Mouse (Mus musculus) frontal cortex, adult 2 months (tissue): ENCODE results near the gene Pax7. TPM values are rescaled to one million over a fixed set of nuclear protein-coding genes. Genes with fewer than 3 reads are reported as not detected.

Experiments used
- DNase-seq, 2 experiments: peaks; one replicate each; pipeline ENCODE4 v3.0.0; 2022; ENCODE audit warnings: low spot score in 1 of 2; ENCODE audit errors: extremely low spot score in 1 of 2
- polyA plus RNA-seq: library from polyadenylated mRNA; depleted of rRNA; stranded (reverse); fragments of >200 nt; gene quantifications from 2 replicates; pipeline ENCODE4 v1.2.3, GENCODE M21; 2012

The Pax7 gene
- polyA plus RNA-seq, 1 experiment: 0.02 TPM

DNA sequence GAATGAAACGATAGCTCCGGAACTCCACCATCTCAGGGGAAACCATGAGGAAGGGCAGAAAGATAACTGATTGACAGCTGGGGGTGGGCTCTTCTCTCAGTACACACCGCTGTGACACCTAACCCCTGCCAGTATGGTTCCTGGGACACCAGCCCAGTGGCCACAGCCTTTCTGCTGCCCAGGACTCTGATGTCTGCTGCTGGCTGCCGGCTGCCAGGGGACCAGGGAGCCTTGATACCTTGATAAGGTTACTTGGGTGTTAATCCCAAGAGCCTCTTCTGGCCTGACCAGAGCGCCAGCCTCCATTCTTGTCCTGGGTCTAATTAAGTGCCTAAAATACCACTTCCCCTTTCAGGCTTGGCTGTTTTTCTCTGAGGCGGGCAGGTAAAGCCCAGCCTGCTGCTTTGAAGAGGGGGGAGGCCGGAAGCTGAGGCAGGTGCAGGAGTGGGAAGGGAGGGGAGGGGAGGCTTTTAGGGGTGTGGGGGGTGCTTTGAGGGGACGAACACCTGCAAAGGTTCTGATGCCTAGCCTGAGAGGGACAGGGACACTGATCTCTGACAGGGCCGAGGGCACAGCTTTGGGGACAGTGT lies 19.9 kb downstream of the Pax7 start:
- DNase-seq: no peak

DNA sequence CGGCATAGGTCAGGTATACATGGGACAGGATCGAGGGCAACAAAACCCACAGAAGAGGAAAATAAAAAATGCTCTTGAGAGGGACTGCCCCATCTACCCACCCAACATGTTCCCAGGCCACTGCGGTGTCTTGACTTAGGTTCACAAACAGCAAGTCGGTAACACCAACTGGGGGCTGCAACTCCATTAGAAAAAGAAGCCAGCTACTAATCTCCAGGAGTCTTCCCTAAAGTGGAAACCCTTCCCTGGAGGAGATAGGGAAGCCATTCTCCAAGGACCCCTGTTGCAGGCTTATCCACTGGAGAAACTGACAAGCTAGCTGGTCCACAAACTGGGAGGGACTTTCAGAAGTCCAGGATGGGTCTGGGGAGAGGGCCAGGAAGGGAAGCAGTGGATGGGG lies 21.4 kb downstream of the Pax7 start:
- DNase-seq: no peak

DNA sequence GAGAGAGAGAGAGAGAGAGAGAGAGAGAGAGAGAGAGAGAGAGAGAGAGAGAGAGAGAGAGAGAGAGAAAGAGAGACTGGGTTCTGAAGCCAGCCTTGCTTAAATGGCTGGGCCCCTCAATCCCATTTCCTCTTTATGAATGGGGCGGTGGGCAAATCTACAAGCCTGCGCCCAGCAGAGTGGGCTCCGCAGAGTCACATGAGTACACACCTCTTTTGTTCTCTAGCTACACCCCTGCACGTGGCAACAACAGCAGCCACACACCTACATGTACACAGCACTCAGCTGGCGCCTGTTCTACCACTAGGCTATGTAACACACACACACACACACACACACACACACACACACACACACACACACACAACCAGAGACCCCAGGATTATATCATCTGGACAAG lies 21.9 kb downstream of the Pax7 start:
- DNase-seq: no peak

DNA sequence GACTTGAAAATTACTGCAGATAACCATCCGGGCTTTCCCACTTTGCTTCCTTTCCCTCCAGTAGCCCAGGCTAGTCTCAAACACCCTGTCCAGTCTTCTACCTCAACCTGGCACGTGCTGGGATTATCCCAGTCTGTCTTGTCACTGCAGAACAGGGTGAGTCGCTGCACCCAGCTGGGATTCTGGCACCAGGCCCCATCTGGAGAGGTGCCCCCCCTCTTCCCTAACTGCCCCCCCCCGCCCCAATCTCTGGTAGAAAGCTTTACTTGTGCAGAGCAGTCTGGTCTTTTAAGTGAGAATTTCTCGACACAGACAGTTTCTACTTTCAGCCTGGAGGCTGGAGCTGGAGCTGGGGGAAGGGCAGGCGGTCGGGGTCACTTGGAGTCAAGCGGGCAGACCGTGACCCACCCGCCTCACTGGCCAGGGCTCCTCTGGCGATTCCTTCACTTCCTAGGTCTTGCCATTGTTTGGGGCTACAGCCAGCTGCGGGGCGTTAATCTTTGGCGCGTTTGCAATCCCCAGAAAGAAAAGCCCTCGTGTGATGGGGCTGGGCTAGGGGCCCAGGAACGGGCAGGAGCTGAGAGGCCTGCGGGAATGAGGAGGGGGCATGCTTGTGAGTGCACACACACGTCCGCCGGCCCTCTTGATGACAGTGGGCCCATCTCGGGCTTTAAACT lies 22.4 kb downstream of the Pax7 start:
- no peak for DNase-seq

DNA sequence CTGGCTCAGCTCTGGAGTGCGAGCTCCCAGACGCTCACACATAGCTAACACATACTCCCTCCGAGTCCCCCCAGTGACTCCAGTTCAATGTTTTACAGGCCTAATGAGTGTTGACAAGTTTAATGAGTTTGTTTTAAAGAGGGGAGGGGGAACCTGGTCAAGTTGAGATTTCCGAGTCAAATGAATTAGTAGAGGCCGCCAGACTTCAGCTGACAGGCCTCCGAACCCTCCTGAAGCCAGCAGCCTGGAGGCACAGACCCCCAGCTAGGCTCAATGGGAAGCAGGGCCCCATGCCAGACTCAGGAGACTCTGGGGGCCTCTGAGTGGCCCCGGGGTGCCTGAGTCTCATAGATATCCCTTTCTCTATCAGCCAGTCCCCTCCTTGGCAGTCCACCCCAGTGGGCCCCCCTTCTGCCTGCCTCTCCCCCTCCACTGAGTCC lies 23.9 kb downstream of the Pax7 start:
- no peak for DNase-seq

DNA sequence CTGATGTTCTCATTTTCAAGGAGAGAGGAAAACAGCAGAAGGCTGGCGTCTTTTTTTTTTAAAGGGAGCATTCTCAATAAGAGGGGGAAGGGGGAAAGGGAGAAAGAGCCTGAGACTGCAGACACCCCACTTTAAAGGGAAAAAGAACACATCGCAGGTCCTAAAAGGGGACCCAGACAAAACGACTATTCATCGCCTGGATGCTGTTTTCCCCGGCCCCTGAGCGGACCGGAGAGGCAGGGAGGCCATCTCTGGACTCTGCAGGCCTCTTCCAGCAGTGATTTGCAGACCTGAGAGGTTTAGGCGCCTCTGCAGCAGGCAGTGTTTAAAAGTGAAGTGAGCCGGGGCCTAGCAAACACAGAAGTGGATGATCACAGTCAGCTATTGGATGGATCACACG lies 25.5 kb downstream of the Pax7 start:
- no peak for DNase-seq

DNA sequence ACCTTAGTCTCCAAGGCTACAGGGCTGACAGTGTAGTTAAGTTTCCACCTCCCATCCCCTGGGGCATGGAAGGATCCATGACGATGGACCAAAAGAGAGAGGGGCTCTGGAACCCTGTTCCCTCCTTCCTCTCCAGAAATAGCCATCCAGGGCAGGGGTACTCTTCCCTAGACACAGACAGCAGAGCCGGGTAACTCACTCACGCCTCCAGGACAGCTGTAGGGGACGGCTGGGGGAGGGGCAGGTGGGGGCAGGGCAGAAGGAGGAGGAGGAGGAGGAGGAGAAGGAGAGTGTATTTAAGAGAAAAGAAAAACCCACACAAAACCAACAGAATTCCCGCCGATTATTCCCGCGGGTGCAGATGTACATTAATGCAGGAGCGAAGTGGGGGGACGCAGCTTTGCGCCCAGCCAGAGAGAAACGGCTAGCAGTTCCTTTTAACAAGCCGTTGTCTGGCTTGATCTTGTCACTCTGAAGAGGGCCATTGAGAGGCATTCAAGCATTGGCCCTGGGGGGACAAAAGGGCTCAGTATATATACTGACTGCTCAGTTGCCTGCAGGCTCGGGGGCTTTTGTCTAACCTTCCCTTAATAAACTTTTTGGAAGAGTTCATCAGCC lies 26.0 kb downstream of the Pax7 start:
- no peak for DNase-seq

DNA sequence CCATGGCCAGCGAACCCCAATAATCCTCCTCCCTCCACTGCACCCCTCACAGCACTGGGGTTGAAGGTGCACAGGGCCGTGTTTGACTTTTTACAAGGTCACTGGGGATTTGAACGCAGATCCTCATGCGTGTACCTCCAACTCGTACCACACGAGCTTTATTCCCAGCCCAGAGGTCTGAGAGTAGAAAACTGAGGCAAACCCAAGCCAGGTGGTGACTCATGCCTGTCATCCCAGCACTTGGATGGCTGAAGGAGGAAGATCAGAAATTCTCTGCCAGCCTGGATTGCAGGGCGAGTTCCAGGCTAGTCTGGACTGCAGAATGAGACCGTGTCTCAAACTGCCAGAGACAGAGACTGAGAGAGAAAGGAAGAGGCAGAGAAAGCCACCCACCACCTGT lies 28.4 kb downstream of the Pax7 start:
- peak in 1 of 2 experiments; percentile 26 for DNase-seq

DNA sequence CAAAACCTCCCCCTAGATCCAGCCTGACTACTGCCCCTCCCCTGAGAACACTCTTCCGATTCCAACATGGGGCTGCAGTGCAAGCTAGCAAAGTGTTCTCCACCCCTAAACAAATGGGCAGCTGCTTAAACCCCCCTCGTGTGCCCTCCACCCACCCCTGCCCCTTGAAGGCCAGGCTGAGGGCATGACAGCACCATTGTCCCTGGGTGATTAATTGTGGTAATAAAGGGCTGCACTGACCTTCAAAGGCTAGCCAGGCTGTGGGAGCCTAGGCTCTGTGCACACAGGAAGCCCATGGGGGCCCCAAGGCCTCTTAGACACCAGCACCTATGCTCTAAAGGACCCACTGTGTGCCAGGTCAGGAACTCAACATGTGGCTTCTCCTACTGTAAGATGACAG lies 29.3 kb downstream of the Pax7 start:
- DNase-seq: no peak

DNA sequence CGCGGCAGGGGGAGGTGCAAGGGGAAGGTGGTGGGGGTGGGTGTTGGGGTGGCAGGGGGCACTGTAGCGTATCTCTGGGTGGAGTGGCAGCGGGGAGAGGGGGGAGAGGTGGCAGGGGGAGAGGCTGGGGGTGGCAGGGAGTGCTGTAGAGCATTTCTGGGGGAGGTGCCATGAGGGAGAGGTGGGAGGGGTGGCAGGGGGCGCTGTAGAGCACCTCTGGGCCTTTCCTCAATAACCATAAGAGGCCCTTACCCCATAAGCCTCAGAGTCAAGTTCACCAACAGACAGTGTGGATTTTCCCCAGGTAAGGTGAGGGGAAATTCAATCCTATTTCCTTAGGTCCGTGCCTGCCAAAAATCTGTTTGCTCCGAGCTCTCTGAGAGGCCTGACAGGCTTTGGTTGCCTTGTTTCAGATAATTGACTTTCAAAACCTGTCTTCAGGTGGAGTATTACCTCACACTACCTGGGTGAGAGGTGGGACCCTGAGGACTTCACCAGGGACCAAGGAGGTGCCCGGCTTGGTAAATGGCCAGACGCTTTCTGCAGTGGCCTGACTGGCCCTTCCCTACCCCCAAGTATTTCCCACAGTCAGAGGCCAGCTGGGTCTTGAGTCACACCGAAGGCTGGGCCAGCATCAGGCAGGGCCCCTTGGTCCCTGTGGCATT lies 33.8 kb downstream of the Pax7 start:
- DNase-seq: no peak

DNA sequence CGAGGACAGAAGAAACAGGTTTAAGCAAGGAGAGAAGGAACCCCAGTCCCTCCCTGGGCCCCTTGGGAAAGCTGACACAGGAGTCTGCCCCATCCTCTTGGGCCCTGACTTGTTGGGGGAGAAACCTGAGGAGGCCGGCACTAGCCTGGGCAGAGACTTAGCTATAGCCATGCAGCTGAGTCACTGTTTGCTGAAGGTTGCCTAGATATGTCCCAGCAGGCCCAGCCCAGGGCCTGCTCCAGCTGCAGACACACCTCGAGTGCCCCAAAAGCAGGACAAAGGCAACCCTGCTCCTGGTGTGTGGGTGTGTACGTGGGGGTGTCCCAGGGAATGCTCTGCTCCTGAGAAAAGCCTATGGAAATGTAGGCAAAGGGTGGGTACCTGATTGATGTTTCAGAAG lies 36.0 kb downstream of the Pax7 start:
- no peak for DNase-seq

DNA sequence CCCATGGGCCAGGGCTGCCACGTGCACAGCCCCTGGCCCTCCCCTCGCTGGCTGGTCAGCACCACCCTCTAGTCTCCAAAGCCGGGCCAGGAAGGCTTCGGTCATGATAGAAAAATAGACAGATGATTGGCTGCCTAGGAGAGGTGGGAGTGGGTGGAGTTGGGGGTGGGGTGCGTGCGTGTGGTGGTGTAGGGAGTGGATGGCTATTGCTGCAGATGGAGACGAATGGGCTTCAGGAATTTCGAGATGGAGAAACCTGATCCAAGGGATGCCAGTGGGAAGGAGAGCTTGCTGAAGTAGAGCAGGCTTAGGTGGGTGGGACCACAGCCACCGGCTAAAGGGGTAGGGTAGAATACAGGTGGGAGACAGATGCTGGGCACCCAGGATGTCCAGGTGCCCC lies 37.2 kb downstream of the Pax7 start:
- DNase-seq: no peak

DNA sequence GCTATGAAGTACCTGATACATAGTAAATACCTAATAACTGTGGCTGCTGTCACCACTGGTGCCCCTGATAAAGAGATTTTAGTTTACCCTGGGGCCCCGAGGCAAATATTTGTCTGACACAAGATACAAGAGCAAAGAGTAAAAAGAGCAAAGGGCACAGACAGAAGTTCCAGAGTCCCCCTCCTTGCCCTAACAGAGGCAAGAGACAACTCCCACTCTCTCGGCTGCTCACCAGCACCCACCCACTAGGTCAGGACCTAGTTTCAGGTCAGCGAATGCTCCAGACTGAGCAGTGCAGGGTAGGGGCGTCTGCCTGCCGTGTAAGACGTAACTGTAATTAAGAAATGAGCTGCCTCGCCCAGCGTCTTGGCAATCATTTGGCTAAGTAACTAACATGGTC lies 42.2 kb downstream of the Pax7 start:
- DNase-seq: no peak

DNA sequence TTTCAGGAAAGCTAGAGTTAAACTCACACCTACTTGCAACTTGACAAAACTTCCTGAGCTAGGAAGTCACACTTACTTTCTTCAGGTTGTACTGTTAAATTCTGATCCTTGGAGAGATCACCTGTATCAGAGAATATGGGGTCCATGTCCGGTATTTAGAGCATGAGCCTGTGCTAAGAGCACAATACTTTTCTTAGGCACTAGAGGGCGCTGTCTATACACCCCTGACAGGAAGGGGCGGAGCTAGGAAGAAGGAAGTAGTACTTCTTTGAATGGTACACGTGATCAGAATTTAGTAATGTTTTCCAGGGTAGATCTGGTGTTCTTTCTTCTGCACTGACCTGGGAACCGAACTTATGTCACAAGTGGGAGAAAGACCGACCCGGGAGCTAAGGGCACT lies 43.6 kb downstream of the Pax7 start:
- no peak for DNase-seq

DNA sequence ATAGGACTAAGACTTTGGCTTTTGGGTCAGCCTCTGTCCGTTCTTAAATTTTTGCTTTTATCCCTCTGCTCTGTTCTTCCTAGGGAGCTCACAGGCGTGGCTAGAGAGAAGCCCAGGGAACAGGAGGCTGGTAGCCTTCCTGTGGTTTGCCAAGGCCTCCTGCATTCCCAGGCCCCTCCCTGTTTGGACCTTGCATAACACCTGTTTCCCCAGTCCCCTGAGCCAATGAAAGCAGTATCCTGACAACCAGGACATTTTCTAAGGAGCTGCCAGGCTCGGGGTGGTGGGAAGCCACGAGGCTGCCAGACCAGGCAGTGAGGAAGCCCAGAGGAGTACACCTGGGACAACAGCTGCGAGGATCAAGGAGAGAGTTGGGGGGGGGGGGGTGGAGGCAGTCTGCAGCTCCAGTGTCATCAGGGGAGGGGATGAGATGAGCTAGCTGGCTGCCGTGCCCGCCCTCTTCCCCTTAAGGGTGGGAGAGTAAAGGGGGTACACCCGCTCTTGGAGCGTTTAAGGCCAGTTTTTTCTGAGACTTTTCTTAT lies 50.3 kb downstream of the Pax7 start:
- no peak for DNase-seq

DNA sequence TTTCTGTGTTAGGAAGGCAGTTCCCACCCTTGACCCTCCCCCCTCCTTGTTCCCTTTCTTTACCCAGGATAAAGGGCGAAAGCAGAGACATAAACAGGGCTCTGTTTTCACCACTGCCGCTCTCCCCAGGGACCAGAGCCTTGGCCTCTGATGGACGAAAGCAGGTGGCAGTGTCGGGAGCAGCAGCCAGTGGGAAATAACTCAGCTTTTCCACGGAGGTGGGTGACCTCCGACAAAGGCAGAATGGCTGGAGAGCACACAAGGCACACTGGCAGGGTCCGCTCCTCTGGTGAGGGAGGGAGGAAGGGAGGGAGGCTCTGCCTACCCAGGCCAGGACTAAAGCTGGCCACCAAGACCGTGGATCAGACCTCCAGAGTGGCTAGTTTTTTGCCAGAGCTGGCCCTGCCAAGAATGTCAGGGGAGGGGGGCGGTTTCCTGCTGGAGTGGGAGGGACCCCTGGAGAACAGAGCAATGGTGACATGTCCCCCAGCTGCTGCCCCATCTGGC lies 62.1 kb downstream of the Pax7 start:
- DNase-seq: no peak

DNA sequence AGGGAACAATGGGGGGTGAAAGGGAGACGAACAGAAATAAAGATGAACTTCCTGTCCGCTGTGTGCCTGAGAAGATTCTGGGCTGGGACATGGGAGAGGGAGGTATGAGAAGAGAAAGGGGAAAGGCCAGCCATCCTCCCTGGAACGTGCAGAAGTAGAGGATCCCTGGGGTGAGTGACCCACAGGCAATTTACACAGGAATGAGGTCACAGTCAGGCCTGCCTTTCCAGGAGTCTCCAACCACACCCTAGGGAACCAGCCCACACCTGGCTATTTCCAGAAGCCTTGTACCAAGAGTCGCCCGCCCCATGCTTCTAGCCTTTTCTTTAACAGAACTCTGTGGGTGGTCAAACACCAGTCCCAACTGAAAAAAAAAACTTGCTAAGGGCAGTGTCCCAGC lies 65.5 kb downstream of the Pax7 start:
- no peak for DNase-seq

DNA sequence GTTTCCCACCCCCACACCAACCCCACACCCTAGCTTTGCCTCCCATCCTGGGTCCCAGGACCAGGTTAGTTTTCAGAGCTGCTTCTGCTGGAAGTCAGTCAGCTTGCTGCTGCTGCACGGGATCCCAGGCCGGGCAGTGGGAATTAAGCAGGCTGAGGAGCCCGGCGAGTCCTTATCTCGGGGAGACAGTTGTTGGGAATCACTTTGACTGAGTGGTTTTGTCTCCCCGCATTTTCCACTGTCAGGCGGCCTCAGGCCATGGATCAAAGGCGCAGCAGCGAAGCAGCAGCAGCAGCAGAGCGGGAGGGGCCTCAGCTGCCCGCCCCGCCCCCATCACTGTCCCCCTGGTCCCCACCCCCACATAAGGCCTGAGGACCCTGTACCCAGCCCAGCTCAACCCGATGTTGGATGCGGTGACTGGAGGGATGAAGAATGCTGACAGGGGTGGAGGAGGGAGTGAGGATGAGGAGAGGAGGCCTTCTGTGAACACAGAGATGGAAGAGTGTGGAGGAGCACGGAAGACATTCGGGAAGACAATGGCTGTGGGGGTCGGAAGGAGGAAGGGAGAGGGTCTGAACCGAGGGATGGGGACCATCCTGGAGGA lies 66.1 kb downstream of the Pax7 start:
- no peak for DNase-seq

DNA sequence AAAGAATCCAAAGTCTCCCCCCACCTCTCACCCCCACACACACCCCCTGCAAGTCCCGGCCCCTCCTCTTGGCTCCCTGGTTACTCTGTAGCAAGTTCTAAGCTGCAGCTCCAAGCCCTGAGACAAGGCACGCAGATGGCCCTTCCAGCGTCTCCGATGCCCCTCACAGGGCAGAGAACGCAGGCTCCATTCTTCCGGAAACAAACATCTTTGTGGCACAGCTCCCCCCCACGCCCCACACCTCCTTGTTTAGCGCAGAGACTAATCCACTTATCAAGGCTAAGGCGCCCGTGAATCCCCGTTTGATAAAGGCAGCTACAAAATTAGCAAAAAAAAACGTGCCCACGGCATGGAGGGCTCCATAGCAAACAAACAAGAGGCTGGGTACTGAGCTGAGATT lies 71.4 kb downstream of the Pax7 start:
- DNase-seq: no peak

DNA sequence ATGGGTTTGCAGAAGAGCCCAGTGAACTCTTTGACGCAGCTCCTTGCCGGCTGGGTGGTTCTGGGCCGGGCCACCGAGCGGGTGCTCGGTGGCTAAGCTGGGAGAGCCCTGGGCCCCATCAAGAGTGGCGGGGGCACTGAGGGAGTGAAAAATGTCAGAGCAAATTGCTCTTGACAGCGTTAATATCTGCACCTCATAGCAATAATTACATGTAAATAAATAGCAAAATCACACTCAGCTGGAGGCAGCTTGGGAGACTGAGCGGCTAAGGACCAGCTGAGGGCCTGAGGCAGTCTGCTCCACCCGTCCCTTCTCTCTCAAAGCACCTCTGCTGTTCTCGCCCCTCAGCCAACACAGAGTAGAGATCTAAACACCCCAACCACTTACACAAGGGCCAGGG lies 72.6 kb downstream of the Pax7 start:
- DNase-seq: no peak
